Mouse (Mus musculus): ENCODE results near the gene Trnp1. TPM values are rescaled to one million over a fixed set of nuclear protein-coding genes. Genes with fewer than 3 reads are reported as not detected.

Trnp1 gene
- total RNA-seq, 2 experiments from 2014 or later: 0.36 to 0.61 TPM

- DNase-seq: no peak
- no peak overlapping the region for H3K4me3 ChIP-seq
- intact Hi-C loops (cut with DNase I): no loop called here
- TF ChIP-seq CTCF (IDR thresholded peaks at IDR 0.05): no peak
- no peak overlapping the region for H3K27ac ChIP-seq
These were observed 10.6 kb upstream of the Trnp1 start for GRCm38 (mm10) chr4:133508990-133509389.

- intact Hi-C loops (cut with DNase I): no loop called here
- TF ChIP-seq CTCF (IDR thresholded peaks at IDR 0.05): no peak
- DNase-seq: no peak
These were observed 8.2 kb upstream of the Trnp1 start for GRCm38 (mm10) chr4:133506573-133506972.

DNA sequence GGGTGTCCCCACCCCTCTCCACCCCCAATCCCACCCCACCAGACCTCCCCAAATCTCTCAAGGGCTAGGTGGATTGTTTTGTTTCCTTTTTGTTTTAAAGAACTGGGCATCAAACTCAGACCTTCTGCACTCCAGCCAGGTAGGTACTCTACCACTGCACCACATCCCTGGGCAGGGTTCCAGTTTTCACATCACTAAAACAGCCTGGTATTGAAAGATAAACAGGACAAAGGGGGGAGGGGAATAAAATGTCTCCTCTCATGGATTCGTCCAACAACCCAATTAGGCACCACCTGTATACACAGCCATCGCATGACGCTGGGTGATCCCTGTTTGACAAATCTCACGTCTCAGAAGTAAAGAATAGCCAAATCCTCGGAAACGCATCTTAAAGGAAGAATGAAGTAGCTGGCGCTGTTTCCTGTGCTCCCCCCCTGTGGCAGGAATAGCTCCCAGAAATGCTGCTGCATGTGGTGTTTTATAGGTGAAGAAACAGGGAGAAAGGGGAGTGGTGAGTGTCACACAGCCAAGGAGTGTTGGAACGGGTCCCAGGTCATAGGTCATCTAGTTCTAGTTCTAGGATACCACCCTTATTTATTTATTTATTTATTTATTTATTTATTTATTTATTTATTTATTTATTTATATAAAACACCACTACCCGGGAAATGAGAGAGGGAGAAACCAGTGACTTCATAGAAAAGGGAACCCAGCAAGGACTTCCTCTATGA is 6.6 kb upstream of the Trnp1 start:
- DNase-seq: no peak
- no peak for TF ChIP-seq CTCF (IDR thresholded peaks at IDR 0.05)
- Histone ChIP-seq H3K4me3 (no peak overlapping the region), H3K27ac (no peak overlapping the region)
- intact Hi-C loops (cut with DNase I): no loop called here

More at GRCm38 (mm10) chr4:133506573-133506972, 8.2 kb upstream of the Trnp1 start:
- Histone ChIP-seq H3K27ac (no peak overlapping the region), H3K4me3 (no peak overlapping the region)

DNA sequence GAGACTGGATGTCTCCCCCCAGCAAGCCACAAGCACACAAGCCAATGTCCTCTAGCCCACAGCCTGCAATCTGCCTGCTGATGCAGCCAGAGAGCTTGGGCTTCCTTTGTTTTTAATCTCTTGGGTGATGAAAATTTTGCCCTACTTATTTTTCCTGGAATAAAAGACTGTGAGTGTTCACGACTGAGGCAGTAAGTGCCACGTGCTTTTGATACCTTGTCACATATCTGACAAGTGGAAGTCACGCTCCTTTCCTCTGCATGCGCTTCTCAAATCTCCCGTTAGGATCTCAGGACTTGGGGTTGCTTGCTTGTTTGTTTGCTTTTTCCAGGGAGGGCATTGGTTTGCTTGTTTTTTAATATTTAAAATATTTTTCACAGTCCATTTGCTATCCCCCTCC is 6.0 kb upstream of the Trnp1 start:
- DNase-seq: no peak
- H3K27ac ChIP-seq: no peak overlapping the region
- TF ChIP-seq CTCF (IDR thresholded peaks at IDR 0.05): no peak
- H3K4me3 ChIP-seq: no peak overlapping the region
- intact Hi-C loops (cut with DNase I): no loop called here

- Histone ChIP-seq H3K4me3 (no peak overlapping the region), H3K27ac (no peak overlapping the region)
- no peak for DNase-seq
- intact Hi-C loops (cut with DNase I): no loop called here
- TF ChIP-seq CTCF (IDR thresholded peaks at IDR 0.05): no peak
These were observed 3.2 kb upstream of the Trnp1 start for GRCm38 (mm10) chr4:133501514-133501913.

GRCm38 (mm10) chr4:133497461-133498159 is 740 bp downstream of the Trnp1 start:
- Histone ChIP-seq H3K27ac (peak overlapping the region; percentile 67), H3K4me3 (peak overlapping the region; percentile 78)
- intact Hi-C loops (cut with DNase I): no loop called here
- peak; percentile 55 for DNase-seq
- no peak for TF ChIP-seq CTCF (IDR thresholded peaks at IDR 0.05)

DNA sequence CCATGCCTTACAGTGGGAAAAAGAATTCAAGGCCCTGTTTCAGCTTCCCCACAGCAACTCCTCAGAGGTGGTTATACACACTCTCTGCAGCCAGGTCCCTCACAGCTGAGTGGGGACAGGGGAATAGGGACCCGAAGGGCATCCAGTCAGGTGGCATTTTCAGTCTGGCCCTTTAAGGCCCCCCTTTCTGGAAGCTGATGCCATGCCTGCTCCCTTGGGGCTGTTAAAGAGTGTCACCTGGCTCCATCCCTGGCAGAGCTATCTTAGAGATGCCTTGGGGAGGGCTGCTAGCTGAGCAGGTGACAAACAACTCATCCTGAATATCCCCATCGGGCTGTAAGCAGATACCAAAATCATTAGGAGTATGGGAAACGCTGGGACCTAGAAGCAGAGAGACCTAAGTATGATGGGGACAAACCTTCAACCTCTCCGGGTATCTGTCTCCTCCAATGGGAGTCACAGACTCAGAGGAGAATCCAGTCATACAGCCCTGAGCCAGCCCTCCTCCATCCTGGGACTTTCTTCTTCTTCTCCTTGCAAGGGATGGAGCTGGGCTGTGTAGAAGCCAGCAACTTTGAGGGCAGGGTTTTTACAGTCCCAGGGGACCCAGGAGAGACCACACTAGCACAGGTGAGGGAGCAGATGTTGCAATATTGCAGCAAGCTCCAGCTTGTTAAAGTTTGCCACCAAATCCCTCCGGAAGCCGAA is 1.5 kb downstream of the Trnp1 start:
- intact Hi-C loops (cut with DNase I): no loop called here

GRCm38 (mm10) chr4:133495711-133496110 is 2.6 kb downstream of the Trnp1 start:
- Histone ChIP-seq H3K27ac (no peak overlapping the region), H3K4me3 (no peak overlapping the region)
- intact Hi-C loops (cut with DNase I): no loop called here
- TF ChIP-seq CTCF (IDR thresholded peaks at IDR 0.05): no peak
- no peak for DNase-seq

More for the DNA sequence above, 1.5 kb downstream of the Trnp1 start:
- no peak for DNase-seq
- Histone ChIP-seq H3K27ac (no peak overlapping the region), H3K4me3 (peak overlapping the region; percentile 78)
- TF ChIP-seq CTCF (IDR thresholded peaks at IDR 0.05): no peak

GRCm38 (mm10) chr4:133494867-133495266 is 3.5 kb downstream of the Trnp1 start:
- no peak for TF ChIP-seq CTCF (IDR thresholded peaks at IDR 0.05)
- Histone ChIP-seq H3K4me3 (peak overlapping the region; percentile 75; the same call in 1 of the 2 replicates), H3K27ac (no peak overlapping the region; the same call in 1 of the 2 replicates)
- DNase-seq: no peak
- intact Hi-C loops (cut with DNase I): loop anchor here (1.0 to 5.0 kb wide), 2 partner anchors 16 to 73 kb away; no protein-coding TSS in a partner anchor

- intact Hi-C loops (cut with DNase I): loop anchor here (1.0 to 5.0 kb wide), 2 partner anchors 15 to 72 kb away; no protein-coding TSS in a partner anchor
- TF ChIP-seq CTCF (IDR thresholded peaks at IDR 0.05): no peak; the same call in 1 of the 2 replicates
- Histone ChIP-seq H3K4me3 (peak overlapping the region; percentile 75), H3K27ac (peak overlapping the region; percentile 75)
- peak; percentile 92 for DNase-seq
These were observed 3.9 kb downstream of the Trnp1 start for GRCm38 (mm10) chr4:133494432-133494831.

GRCm38 (mm10) chr4:133493895-133494294 is 4.5 kb downstream of the Trnp1 start:
- DNase-seq: no peak
- intact Hi-C loops (cut with DNase I): loop anchor here (1.0 to 5.0 kb wide), 2 partner anchors 15 to 72 kb away; no protein-coding TSS in a partner anchor
- TF ChIP-seq CTCF (IDR thresholded peaks at IDR 0.05): no peak
- peak overlapping the region; percentile 75 for H3K27ac ChIP-seq
- H3K4me3 ChIP-seq: peak overlapping the region; percentile 75

DNA sequence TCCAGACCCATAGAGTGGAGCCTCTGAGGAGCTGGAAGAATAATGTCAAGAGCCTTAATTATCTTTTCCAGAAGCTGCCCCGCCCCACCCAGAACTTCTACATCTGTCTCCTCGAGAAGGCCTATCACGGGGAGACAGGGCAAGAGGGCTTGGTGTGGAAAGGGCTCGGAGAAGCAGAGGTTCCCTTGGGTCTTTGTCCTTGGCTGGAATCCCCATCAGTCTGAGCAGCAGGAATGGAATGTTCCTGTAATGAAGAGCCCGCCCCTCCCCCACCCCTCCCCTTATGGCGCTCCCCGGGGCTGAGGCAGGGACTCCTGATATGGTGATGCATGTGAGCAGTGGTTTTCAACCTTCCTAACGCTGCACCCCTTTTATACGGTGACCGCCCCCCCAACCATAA is 6.5 kb downstream of the Trnp1 start:
- Histone ChIP-seq H3K4me3 (peak overlapping the region; percentile 13; the same call in 1 of the 2 replicates), H3K27ac (peak overlapping the region; percentile 74)
- TF ChIP-seq CTCF (IDR thresholded peaks at IDR 0.05): no peak
- DNase-seq: peak; percentile 76
- intact Hi-C loops (cut with DNase I): loop anchor here (5.0 kb wide), 1 partner anchor 69 kb away; no protein-coding TSS in a partner anchor
